Mouse (Mus musculus): Measurements from ENCODE around the gene Golga1.

The Golga1 gene

DNA sequence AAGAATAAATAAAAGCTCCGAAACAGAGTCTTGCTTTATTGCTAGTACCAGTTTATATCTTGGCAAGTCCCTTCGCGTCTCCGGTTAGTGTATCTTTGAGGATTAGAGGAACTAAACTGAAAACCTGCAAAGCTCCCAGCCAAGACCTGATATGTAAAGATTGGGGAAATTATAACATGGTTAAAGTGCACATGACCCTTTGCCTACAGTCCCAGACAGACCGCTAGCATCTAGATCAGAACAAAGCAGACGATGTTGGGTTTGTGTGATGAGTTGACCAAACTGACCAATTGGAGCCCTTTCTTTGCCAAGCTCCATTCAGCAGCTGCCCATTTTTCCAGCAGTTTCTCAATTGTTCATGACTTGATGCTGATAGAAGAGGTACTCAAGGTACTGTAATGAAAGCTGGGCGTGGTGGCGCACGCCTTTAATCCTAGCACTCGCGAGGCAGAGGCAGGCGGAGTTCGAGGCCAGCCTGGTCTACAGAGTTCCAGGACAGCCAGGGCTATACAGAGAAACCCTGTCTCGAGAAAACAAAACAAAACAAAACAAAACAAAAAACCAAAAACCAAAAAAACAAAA lies 59.1 kb downstream of the Golga1 start:
- DNase-seq (ENCODE audit: low read depth) = no peak

DNA sequence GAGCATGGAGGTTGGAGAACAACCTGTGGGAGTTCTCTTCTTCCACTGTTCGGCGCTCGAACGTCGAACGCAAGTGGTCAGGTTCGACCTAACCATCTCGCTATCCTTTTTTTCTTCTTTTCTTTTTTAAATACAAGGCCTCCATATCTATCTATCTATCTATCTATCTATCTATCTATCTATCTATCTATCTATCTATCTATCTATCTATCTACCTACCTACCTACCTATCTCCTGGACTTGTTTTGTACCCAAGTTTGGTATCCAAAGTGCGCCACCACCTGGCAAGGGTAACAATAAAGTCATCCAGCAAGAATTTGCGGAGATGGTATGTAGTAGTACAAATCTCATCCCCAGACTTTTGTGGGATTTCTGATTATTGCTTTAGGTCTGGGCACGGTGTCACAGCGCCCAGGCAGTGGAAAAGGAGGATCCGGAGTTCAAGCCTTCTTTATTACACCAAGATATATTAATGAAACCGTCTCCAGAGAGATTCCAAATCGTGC lies 59.7 kb downstream of the Golga1 start, which contains the start of gene Rpl35:
Gene Rpl35, minus strand, starts transcription at position 51 of the 506 bp plus-strand sequence.
- peak; percentile 79 for DNase-seq (ENCODE audit: low read depth)

DNA sequence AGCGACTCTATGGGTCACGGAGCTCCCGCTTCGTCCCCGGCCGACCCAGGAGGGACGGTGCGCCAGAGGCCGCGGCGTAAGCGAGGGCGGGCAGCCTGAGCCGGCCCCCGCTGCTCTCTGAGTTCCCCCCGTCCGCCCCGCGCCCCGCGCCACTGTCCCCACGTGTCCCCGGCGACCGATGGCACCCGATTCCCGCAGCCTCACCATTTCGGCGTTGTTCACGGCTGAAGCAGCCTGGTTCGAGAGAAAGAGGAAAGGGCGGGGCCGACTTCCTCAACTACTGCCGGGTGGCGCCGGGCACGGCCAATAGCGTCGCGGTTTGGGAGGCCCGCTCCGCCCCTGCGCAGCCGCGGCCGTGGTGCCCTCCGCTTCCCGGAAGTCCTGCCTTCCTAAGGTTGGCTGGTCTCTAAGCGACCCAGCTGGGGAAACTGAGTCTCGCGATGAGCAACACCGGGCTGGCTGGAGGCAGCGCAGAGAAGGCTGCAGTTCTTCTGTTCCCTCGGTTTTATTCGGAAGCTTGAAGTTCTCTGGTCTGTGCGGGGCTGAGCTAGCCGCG lies 60.4 kb downstream of the Golga1 start, which contains the start of gene Arpc5l:
Gene Arpc5l, plus strand, starts transcription at position 469 of the 556 bp plus-strand sequence.
- peak; percentile 92 for DNase-seq (ENCODE audit: low read depth)

DNA sequence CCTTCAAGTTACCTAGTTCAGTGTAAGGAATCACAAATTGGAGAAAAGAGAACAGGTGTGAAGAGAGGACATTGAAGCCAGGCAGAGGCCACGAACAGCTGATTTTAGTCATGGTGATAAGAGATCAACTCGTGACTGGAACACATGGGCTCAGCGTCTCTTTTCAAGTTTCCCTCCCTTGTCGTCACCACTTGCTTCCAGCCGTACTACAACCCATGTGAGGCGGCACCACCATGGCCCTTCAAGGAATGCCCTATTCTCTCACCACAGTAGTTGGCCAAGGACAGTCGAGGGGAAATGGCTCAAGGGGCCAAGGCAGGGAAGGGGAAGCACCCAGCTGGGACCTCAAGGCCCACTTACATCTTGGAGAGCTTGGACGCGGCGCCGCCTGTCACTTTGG lies 61.0 kb downstream of the Golga1 start:
- peak; percentile 56 for DNase-seq (ENCODE audit: low read depth)

DNA sequence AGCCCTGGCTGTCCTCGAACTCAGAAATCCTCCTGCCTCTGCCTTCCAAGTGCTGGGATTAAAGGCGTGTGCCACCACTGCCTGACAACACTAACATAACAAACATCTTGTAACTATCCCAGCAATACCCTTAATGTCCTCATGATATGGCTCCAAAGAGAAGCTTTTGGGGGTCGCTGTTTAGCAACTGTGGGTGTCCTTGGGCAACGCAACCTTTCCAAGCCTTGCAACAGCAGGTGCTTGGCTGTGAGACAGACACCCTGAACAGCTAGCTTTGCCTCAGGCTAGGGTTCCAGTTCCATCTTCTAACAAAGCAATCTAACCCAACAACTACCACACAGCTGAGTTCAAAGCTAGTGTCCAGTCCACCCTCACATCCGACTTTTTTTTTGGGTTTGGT lies 61.8 kb downstream of the Golga1 start:
- DNase-seq (ENCODE audit: low read depth) = no peak

DNA sequence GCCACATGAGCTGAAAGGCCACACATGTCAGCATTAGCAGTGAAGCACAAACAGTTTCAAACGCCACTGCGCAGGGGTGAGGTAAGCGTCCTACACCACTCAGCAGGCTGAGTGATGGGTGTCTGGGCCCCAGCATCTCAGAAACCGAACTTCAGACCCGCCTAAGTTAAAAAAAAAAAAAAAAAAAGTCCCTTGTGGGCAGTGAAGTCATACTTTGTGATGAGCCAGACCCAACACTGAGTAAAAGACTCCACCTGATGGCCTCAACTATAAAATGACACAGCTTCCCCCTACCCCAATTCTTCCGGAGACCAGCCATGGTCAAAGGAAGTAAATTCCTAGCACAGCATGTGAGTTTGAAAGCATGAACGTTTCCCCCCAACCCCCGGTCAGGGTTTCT lies 62.2 kb downstream of the Golga1 start:
- peak; percentile 36 for DNase-seq (ENCODE audit: low read depth)

DNA sequence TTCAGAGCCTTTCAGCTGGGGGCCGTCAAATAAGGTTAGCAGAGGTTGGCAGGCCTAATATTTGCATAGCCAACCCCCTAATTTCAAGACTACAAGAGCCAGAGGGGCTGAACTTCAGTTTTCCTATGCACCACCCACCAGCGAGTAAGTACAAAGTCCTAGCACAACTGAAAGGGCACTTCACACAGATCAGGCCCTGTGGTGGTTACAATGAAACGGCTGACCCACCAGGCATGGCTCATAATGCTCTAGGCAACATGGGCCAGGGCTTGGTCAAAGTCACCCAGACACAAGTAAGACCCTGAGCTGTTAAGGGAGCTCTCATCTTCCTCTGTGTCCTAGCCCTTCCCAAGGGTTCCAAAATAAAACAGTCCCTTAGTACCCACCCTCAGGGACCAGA lies 63.5 kb downstream of the Golga1 start:
- DNase-seq (ENCODE audit: low read depth) = no peak

DNA sequence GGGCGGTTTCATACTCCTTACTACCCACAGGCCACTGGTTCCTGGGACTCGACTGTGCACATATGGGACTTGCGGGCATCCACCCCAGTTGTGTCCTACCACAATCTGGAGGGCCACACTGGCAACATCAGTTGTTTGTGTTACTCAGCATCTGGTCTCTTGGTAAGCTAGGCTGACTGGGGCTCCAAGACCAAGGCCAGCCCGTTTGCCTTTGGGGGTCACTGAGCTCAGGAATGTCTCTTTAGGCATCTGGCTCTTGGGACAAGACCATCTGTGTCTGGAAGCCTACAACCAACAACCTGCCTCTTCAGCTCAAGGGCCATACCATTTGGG lies 64.8 kb downstream of the Golga1 start:
- no peak for DNase-seq (ENCODE audit: low read depth)

DNA sequence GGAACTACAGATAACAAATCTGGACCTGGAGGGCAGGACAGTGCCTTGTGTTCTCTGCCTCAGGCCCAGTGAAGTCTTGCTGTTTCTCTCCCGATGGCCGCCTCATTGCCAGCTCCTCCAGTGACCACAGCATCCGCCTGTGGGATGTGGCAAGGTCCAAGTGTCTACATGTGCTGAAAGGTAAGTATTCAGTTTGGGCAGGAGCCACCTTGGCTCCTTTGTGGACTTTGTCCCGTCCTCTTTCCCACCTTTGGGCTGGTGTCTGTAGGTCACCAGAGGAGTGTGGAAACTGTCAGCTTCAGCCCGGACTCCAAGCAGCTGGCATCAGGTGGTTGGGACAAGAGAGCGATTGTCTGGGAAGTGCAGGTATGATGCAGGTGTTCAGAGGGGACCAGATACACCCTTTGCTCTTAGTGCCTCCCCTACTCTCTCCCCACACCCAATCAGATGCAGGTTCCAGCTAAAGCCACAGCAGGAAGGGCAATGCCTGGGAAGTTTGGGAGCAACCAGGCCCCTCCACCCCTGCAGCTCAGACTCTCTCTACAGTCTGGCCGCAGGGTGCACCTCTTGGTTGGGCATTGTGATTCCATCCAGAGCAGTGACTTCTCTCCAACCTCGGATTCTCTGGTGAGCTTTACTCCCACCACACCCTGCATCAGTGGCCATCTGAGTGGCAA lies 65.3 kb downstream of the Golga1 start:
- peak; percentile 37 for DNase-seq (ENCODE audit: low read depth)

DNA sequence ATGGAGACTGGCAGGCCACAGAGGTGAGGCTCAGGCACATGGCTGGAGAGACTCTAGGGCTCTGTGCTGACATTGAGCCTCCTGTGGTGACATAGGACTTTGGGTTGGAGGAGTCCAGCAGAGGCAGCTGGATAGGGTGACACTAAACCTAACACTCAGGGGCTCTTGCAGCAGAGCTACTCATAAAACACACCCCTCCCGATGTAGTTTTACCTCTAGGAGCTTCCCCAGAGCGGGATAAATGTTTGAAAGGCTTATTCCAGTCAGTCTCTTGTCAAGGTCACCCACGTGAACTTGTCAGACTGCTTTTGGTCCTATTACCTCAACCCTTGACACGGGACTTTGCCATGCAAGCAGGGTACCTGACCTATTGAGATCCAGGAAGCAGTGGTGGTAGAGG lies 66.0 kb downstream of the Golga1 start:
- no peak for DNase-seq (ENCODE audit: low read depth)

DNA sequence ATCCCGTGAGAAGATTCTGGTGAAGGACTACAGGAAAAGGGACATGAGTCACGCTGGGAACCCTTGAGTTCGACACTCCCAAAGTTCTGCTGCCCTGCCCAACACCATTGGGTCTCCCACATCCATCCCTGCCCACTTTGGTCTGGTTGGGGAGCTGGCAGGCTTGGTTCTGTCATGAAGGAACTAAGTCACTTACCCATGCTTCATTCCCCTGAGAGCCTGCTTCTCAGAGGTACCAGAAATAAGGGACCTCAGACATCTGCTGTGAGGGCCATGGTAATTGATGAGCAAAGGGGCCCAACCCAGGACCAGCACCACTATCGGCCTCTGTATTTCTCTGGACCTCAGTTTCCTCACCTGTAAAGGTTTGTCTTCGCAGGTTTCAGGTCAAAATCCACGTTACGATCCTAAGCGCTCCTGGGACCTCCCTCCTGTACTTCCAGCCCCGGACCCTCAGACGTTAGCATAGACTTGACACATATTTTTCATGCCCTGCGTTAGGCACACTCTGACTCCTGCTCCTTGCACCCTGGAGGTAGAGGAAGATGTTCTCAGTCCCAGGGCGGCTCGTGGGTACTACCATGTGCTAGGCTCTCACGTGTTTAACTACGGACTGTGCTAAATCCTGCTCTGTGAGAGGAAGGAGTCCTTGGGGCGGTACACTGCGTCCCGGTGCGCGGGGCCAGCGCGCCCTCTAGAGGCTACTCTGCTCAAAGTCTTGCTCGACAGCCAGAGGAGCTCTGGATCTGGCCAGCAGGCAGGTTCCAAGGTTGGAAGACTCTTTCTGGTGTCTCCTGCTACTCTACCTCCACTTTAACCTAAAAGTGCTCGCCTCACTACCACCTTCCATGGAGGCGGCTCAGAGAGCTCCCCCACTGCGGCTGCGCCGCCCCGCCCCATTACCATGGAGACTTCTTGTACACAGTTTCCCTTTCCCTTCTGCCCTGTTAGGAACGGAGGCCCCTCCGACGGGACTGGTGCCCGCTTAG lies 67.7 kb downstream of the Golga1 start, which contains the start of gene Wdr38:
Gene Wdr38, plus strand, starts transcription at position 91 of the 989 bp plus-strand sequence.
- DNase-seq (ENCODE audit: low read depth) = peak; percentile 90

DNA sequence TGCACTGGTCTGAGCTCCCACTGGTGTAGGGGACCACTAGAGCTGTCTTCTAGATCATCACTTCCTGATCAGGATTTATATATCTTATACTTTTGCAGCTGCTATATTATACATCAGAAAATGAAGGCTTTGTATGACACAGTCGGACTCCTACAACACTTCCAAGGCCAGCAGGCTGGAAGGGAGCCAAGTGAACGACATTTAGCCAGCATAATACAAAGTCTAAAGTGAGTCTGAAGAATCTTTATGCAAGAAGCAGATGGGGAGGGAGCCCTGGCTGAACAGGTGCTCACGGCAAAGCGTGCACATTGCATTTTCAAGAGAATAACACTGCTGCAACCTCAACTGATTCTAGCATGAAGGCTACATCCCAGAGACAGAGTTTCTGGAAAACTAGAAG lies 72.9 kb downstream of the Golga1 start:
- no peak for DNase-seq (ENCODE audit: low read depth)

DNA sequence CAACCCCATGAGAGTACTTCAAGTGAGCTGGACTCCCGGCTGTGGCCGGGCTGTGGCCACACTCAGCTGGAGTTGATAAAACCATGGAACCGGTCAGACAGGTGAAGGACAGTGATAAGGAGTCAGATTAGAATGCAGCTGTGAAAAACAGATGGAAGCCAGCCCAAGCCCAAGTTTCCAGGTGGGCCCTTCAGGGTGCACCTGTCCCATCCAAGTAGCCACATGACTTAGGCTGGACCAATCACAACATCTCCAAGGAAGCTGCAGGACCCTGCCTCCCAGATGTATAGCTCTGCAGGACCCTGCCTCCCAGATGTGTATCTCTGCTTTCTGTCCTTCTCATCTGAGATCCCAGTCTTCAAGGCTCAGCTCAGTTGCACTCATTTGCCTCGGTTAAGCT lies 73.3 kb downstream of the Golga1 start:
- no peak for DNase-seq (ENCODE audit: low read depth)

DNA sequence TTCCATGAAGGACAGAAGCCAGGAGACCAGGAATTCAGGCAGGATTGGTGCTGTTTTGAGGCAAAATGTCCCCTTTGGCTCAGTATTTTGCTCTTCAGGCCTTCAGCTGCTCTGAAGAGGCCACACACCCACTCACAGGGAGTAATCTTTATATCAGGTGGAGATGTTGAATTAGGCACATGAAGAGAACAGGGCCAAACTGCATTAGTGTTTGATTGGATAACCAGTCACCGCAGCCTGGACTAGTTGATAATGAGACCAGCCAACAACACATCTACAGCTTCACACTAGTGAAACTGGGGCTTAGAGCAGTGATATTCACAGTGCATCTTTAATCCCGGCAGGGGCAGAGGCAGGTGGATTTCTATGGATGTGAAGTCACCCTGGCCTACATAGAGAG lies 76.4 kb downstream of the Golga1 start:
- DNase-seq (ENCODE audit: low read depth) = no peak

DNA sequence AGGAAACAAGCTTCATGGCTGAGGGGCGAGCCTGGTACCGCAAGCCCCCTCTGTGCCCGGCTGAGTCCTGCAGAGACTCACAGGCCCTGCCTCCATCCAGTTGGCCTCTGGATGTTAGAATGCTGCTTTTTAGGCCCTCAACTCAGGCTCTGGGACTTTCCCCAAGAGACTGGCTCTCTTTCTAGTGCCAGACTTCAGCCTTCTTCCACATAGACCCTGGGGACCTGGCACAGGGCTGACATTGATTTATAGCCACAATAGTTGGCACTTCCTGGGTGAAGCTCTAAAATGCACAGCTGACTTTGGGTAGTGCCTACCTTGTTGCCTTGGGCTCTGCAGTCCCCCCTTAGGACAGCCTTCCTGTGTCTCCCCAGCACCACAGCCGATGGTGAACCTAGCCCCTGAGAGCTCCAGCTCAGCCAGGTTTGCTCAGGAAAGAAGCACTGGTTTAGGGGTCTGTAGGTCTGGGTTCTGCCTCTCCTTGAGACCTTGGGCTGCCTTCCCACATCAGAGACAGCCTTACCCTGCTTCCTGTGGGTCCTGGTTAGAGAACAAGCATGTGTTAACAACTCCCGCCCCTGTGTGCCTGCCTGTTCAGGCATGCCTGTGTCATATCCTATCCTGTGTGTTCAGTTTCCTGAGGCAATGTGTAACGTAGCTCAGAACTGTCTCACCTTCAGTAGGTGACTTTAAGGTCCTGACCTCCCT lies 77.4 kb downstream of the Golga1 start:
- peak; percentile 43 for DNase-seq (ENCODE audit: low read depth)

DNA sequence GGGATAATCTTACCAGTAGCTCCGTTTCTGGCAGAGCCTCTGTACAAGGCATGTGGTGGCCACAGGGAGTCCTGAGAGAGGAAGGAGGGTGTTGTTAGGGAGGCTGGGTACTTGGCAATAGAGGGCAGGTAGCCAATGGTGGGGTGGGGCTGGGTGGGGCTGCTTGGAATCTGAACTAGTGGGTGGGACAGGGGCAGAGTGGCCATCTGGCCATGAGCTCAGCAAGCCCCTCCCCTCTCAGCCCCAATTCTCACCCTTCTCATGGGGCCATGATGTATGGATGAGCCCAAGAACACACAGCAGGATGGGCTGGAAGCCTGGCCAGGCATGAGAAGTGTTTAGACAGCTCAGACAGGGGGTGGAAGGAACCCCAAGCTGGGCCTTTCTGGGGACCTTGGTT lies 78.0 kb downstream of the Golga1 start:
- DNase-seq (ENCODE audit: low read depth) = no peak

DNA sequence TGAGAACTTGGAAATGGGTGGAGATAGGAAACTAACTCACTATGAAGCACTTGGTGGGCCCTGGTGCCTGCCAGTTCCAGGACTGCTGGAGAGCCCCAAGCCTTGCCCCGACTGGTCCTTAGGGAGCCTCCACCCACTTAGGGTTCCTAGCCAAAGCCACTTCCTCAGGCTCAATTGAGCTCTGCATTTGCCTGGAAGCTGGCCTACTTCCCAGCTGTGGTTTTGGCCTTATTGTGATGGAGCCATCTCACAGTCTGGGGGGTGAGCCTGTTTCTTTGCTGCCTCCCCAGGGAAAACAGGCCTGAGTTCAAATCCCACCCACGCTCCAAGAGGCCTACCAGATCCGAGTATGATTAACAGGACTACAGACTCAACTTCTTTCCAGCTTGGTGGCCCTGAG lies 78.8 kb downstream of the Golga1 start:
- no peak for DNase-seq (ENCODE audit: low read depth)

DNA sequence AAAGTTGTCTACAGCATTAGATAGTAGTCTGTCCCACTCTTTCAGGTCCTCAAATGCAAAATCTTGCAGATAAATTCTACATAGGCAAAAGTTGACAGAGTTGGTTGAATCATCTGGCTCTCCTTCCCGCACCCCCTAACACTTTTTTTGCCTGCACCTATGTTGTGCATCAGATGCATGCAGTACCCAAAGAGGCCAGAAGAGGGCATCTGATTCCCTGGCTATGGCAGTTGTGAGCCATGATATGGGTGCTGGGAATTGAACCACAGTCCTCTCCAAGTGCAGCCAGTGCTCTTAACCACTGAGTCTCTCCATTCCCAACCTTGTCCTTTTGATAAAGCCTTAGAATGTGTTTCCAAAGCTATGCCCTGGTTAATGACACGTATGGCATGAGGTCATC lies 81.9 kb downstream of the Golga1 start:
- DNase-seq (ENCODE audit: low read depth) = no peak

DNA sequence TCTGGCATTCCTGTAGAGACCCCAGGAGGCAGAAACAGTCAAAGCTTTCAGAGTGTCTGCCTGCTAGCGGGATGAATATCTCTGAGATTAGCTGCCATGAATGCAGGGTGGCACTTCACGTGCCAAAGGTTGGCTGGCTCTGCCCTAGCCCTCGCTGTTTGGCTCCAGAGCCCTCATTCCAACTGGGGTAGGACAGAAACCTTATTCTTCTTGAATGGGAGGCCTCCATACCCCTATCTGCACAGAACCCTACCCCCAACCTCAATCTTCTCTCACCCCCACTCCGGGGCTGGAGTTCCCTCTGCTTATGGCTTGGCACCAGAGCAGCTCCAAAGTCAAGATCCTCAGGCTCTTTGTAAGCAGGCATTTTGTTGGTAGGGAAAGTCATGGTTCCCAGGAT lies 87.5 kb downstream of the Golga1 start:
- no peak for DNase-seq (ENCODE audit: low read depth)

DNA sequence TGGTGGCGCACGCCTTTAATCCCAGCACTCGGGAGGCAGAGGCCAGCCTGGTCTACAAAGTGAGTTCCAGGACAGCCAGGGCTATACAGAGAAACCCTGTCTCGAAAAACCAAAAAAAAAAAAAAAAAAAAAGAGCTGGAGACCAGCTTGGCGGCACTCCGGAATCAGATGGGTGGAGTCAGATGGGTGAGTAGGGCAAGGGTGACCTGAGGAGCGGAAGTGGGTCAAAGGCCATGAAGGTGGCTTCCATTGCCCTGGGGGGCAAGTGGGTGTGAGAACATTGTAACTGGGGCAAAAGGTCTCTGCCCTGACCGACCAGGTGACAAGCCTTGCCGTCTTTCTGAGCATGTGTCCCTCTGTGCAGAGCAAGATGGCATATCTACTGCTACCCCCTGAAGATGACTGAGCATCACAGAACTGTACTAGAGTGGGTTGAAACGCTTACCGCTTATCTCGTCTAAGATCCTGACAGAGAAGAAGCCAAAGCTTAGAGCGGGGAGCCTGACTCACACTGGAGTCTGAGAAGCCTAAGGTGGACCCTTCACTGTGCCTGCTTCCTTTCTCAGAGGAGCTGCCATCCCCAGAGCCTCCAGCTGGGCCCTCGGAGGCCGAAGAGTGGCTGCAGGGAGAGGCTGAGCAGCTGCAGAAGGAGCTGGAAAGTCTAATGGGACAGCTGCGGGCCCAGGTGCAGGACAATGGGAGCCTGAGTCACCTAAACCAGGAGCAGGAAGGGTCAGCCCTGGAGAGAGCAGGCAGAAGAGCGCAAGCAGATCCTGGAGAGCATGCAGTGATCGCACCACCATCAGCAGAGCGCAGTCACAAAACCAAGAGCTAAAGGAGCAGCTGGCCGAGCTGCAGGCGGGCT lies 89.2 kb downstream of the Golga1 start:
- no peak for DNase-seq (ENCODE audit: low read depth)

DNA sequence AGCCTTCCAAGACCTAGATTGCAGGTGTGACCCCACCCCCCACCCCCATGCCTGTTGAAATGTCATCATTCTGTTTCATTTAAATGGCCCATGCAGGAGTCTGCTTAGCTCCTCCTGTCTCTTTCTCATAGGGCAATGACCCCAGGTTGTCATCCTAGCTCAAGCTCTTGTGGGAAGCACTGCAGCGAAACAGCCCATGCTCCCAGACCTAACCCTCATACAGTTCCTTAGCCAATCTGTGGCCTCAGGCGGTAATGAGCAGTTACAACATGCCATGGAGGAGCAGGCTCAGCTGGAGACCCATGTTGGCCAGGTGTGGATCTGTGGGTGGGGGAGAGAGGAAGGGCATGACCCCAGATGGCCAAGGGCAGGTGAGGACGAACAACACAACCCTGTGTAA lies 90.2 kb downstream of the Golga1 start:
- no peak for DNase-seq (ENCODE audit: low read depth)

Measured in 416B (cell line).